Mouse (Mus musculus): ENCODE measurements around the gene Olfr780. TPM values are rescaled to one million over a fixed set of nuclear protein-coding genes. Genes with fewer than 3 reads are reported as not detected.

Gene Olfr780
- polyA plus RNA-seq, 1 experiment: not detected

DNA sequence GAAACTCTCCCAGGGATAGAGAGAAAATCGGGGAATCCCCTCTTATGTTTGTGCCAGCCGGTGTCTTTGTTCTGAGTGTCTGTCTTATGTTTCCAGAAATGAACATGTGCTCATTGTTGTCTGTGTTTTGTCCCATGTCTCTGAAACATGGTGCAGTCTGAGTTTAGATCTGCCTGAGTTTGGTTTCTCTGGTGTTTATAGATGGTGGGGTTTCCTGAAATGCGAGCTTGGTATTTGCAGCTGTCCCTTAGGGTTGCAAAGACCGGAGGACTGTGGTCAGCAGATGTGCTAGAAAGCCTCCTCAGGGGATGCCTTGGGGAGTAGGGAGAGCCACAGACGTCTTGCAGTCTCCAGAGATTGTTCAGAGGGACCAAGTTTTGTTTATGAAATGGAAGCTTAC, 39.4 kb downstream of the Olfr780 start:
- Histone ChIP-seq H3K4me3 (ENCODE audit: control insufficient read depth, insufficient read depth, low read length) (no peak overlapping the region), H3K27ac (ENCODE audit: control insufficient read depth, insufficient read depth, low read length) (no peak overlapping the region), H3K4me1 (replicated peaks; ENCODE audit: control insufficient read depth, insufficient read depth, low read length) (no peaks in the 10 kb centered on the region), H3K27me3 (ENCODE audit: control insufficient read depth, insufficient read depth, low read length) (no peaks in the 10 kb centered on the region), H3K36me3 (ENCODE audit: control insufficient read depth, insufficient read depth, low read length) (no peaks in the 10 kb centered on the region)
- DNase-seq: no peak
- TF ChIP-seq CTCF (IDR thresholded peaks at IDR 0.05; ENCODE audit: borderline replicate concordance, control insufficient read depth, extremely low read depth, insufficient read depth, low read length, poor library complexity) (no peak), POLR2A (IDR thresholded peaks at IDR 0.05; ENCODE audit: control insufficient read depth, extremely low read depth, insufficient read depth, low read length, poor library complexity) (no peak)
- 82% methylated on average over 5 of the region's 5 CpGs for WGBS

Other genes with a start within 250 kb of the Olfr780 start
- not detected in 2 replicates for gene Olfr766-ps1, start 249.1 kb upstream of the Olfr780 start, polyA plus RNA-seq (2012; rRNA removed)
- gene Olfr767, start 235.2 kb upstream of the Olfr780 start, polyA plus RNA-seq (2012; rRNA removed): not detected in 2 replicates
- not detected in 2 replicates for gene Olfr768, start 218.7 kb upstream of the Olfr780 start, polyA plus RNA-seq (2012; rRNA removed)
- gene Olfr769, start 200.3 kb upstream of the Olfr780 start, polyA plus RNA-seq (2012; rRNA removed): not detected in 2 replicates
- not detected in 2 replicates for gene Olfr770, start 179.1 kb upstream of the Olfr780 start, polyA plus RNA-seq (2012; rRNA removed)
- gene Olfr771, start 153.4 kb upstream of the Olfr780 start, polyA plus RNA-seq (2012; rRNA removed): not detected in 2 replicates
- not detected in 2 replicates for gene Olfr772, start 140.2 kb upstream of the Olfr780 start, polyA plus RNA-seq (2012; rRNA removed)
- not detected in 2 replicates for gene Olfr773, start 130.7 kb upstream of the Olfr780 start, polyA plus RNA-seq (2012; rRNA removed)
- not detected in 2 replicates for gene Olfr774, start 81.9 kb upstream of the Olfr780 start, polyA plus RNA-seq (2012; rRNA removed)
- not detected in 2 replicates for gene Olfr775, start 69.7 kb upstream of the Olfr780 start, polyA plus RNA-seq (2012; rRNA removed)
- gene Olfr776, start 59.0 kb upstream of the Olfr780 start, polyA plus RNA-seq (2012; rRNA removed): not detected in 2 replicates
- gene Olfr777, start 46.6 kb upstream of the Olfr780 start, polyA plus RNA-seq (2012; rRNA removed): not detected in 2 replicates
- gene Olfr781, start 10.7 kb downstream of the Olfr780 start, polyA plus RNA-seq (2012; rRNA removed): not detected in 2 replicates
- not detected in 2 replicates for gene Olfr782, start 30.7 kb downstream of the Olfr780 start, polyA plus RNA-seq (2012; rRNA removed)
- gene Olfr784, start 66.0 kb downstream of the Olfr780 start, polyA plus RNA-seq (2012; rRNA removed): 0.04 and 0.09 TPM in 2 replicates
- not detected in 2 replicates for gene Olfr785, start 87.3 kb downstream of the Olfr780 start, polyA plus RNA-seq (2012; rRNA removed)
- gene Olfr786, start 109.2 kb downstream of the Olfr780 start, polyA plus RNA-seq (2012; rRNA removed): not detected in 2 replicates
- not detected in 2 replicates for gene Olfr787, start 143.7 kb downstream of the Olfr780 start, polyA plus RNA-seq (2012; rRNA removed)
- not detected in 2 replicates for gene Olfr788, start 152.9 kb downstream of the Olfr780 start, polyA plus RNA-seq (2012; rRNA removed)
- not detected in 2 replicates for gene Olfr789, start 166.6 kb downstream of the Olfr780 start, polyA plus RNA-seq (2012; rRNA removed)
- gene Olfr790, start 180.4 kb downstream of the Olfr780 start, polyA plus RNA-seq (2012; rRNA removed): not detected in 2 replicates
- gene Olfr791, start 203.7 kb downstream of the Olfr780 start, polyA plus RNA-seq (2012; rRNA removed): not detected in 2 replicates
- not detected in 2 replicates for gene Olfr792, start 221.0 kb downstream of the Olfr780 start, polyA plus RNA-seq (2012; rRNA removed)
- not detected in 2 replicates for gene Olfr794, start 249.5 kb downstream of the Olfr780 start, polyA plus RNA-seq (2012; rRNA removed)